Mouse (Mus musculus): ENCODE data around the gene Hbb-bh1. TPM values are rescaled to one million over a fixed set of nuclear protein-coding genes. Genes with fewer than 3 reads are reported as not detected.
"Not testable (repeated sequence)": the region's sequence is repeated elsewhere in the genome, so short reads cannot be mapped to it uniquely, and the experiment has no call there.

The Hbb-bh1 gene
- polyA plus RNA-seq, 1 experiment from 2014 or later, result 3.6 TPM

DNA sequence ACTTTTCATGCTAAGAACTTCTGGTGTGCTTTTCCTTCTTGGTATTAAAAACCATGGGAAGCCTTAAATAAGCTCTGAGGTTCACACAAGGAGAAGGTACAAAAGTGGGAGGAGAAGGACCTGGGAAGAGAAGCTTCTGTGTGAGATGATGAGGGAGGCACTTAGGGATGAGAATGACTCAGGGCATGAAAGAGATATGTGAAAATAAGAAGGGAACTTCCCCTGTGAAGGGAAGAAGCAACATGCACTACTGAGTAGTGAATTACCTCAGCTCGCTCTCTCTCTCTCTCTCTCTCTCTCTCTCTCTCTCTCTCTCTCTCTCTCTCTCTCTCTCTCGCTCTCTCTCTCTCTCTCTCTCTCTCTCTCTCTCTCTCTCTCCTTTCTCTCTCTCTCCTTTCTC lies 27.9 kb downstream of the Hbb-bh1 start:
- not testable (repeated sequence) for H3K4me3 ChIP-seq (replicated peaks; ENCODE audit: low read length); H3K27ac ChIP-seq; H3K4me1 ChIP-seq (replicated peaks; ENCODE audit: control insufficient read depth, insufficient read depth, low read length); H3K36me3 ChIP-seq (replicated peaks; ENCODE audit: control insufficient read depth, insufficient read depth); H3K4me2 ChIP-seq (replicated peaks); H3K9me3 ChIP-seq (ENCODE audit: control insufficient read depth, low read length); H3K9ac ChIP-seq; ATAC-seq (ENCODE audit: low FRiP score); H3K27me3 ChIP-seq (ENCODE audit: control insufficient read depth, insufficient read depth, low read length); DNase-seq (ENCODE audit: low spot score)
- 100% methylated on average over 1 of the region's 2 CpGs for WGBS

GRCm38 (mm10) chr7:103813766-103814165 lies 29.2 kb downstream of the Hbb-bh1 start, which contains the start of gene Hbb-bt:
Gene Hbb-bt, minus strand, starts transcription at chr7:103813996.
- DNase-seq (ENCODE audit: low spot score) (no peak), ATAC-seq (ENCODE audit: low FRiP score) (no peak)
- Histone ChIP-seq H3K27me3 (ENCODE audit: control insufficient read depth, insufficient read depth, low read length) (no peaks in the 10 kb centered on the region), H3K27ac (no peak within 1 kb of the TSS), H3K9me3 (ENCODE audit: control insufficient read depth, low read length) (no peaks in the 10 kb centered on the region), H3K9ac (no peak within 1 kb of the TSS), H3K4me3 (replicated peaks; ENCODE audit: low read length) (no peak within 1 kb of the TSS), H3K36me3 (replicated peaks; ENCODE audit: control insufficient read depth, insufficient read depth) (no peaks in the 10 kb centered on the region), H3K4me1 (replicated peaks; ENCODE audit: control insufficient read depth, insufficient read depth, low read length) (no peaks in the 10 kb centered on the region), H3K4me2 (replicated peaks) (no peak within 1 kb of the TSS)
- 88% methylated on average over 3 of the region's 3 CpGs for WGBS

DNA sequence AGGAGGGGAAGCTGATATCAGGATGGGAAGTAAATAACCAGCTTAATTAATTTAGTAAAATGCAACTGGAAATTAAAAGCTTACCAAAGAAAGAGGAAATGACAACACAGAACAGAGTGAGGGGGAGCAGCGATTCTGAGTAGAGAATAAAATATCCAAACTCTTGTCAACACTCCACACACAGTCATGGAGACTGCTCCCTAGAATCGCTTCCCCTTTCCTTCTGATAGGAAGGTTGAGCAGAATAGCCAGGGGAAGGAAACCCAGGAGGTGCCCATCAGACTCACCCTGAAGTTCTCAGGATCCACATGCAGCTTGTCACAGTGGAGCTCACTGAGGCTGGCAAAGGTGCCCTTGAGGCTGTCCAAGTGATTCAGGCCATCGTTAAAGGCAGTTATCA lies 29.8 kb downstream of the Hbb-bh1 start:
- H3K9ac ChIP-seq; H3K27me3 ChIP-seq (ENCODE audit: control insufficient read depth, insufficient read depth, low read length); DNase-seq (ENCODE audit: low spot score); H3K4me3 ChIP-seq (replicated peaks; ENCODE audit: low read length); H3K36me3 ChIP-seq (replicated peaks; ENCODE audit: control insufficient read depth, insufficient read depth); H3K27ac ChIP-seq; H3K4me2 ChIP-seq (replicated peaks); H3K4me1 ChIP-seq (replicated peaks; ENCODE audit: control insufficient read depth, insufficient read depth, low read length); H3K9me3 ChIP-seq (ENCODE audit: control insufficient read depth, low read length); ATAC-seq (ENCODE audit: low FRiP score): not testable (repeated sequence)
- no CpG with 5 or more reads among the region's 3 CpGs for WGBS

- H3K9me3 ChIP-seq (ENCODE audit: control insufficient read depth, low read length), result no peaks in the 10 kb centered on the region
- no peaks in the 10 kb centered on the region for H3K4me1 ChIP-seq (replicated peaks; ENCODE audit: control insufficient read depth, insufficient read depth, low read length)
- no peak for DNase-seq (ENCODE audit: low spot score)
- WGBS, result 85% methylated on average over 1 of the region's 1 CpGs
- H3K4me3 ChIP-seq (replicated peaks; ENCODE audit: low read length), result no peak overlapping the region
- H3K9ac ChIP-seq, result no peak overlapping the region
- no peaks in the 10 kb centered on the region for H3K36me3 ChIP-seq (replicated peaks; ENCODE audit: control insufficient read depth, insufficient read depth)
- H3K27ac ChIP-seq, result no peak overlapping the region
- H3K27me3 ChIP-seq (ENCODE audit: control insufficient read depth, insufficient read depth, low read length), result no peaks in the 10 kb centered on the region
- ATAC-seq (ENCODE audit: low FRiP score), result no peak
- H3K4me2 ChIP-seq (replicated peaks), result no peak overlapping the region
Observed at GRCm38 (mm10) chr7:103812174-103812573, 30.8 kb downstream of the Hbb-bh1 start.

- H3K4me1 ChIP-seq (replicated peaks; ENCODE audit: control insufficient read depth, insufficient read depth, low read length), result no peaks in the 10 kb centered on the region
- WGBS, result 93% methylated on average over 1 of the region's 1 CpGs
- no peak overlapping the region for H3K4me3 ChIP-seq (replicated peaks; ENCODE audit: low read length)
- no peak overlapping the region for H3K27ac ChIP-seq
- no peak overlapping the region for H3K4me2 ChIP-seq (replicated peaks)
- H3K36me3 ChIP-seq (replicated peaks; ENCODE audit: control insufficient read depth, insufficient read depth), result no peaks in the 10 kb centered on the region
- DNase-seq (ENCODE audit: low spot score) (no peak), ATAC-seq (ENCODE audit: low FRiP score) (no peak)
- H3K27me3 ChIP-seq (ENCODE audit: control insufficient read depth, insufficient read depth, low read length), result no peaks in the 10 kb centered on the region
- H3K9me3 ChIP-seq (ENCODE audit: control insufficient read depth, low read length), result no peaks in the 10 kb centered on the region
- no peak overlapping the region for H3K9ac ChIP-seq
Observed at GRCm38 (mm10) chr7:103811223-103811845, 31.6 kb downstream of the Hbb-bh1 start.

GRCm38 (mm10) chr7:103810746-103811145 lies 32.2 kb downstream of the Hbb-bh1 start:
- no peaks in the 10 kb centered on the region for H3K27me3 ChIP-seq (ENCODE audit: control insufficient read depth, insufficient read depth, low read length)
- no peak for DNase-seq (ENCODE audit: low spot score)
- WGBS, result 87% methylated on average over 3 of the region's 3 CpGs
- H3K4me2 ChIP-seq (replicated peaks), result no peak overlapping the region
- H3K27ac ChIP-seq, result no peak overlapping the region
- no peaks in the 10 kb centered on the region for H3K9me3 ChIP-seq (ENCODE audit: control insufficient read depth, low read length)
- H3K36me3 ChIP-seq (replicated peaks; ENCODE audit: control insufficient read depth, insufficient read depth), result no peaks in the 10 kb centered on the region
- H3K4me1 ChIP-seq (replicated peaks; ENCODE audit: control insufficient read depth, insufficient read depth, low read length), result no peaks in the 10 kb centered on the region
- no peak for ATAC-seq (ENCODE audit: low FRiP score)
- H3K4me3 ChIP-seq (replicated peaks; ENCODE audit: low read length), result no peak overlapping the region
- no peak overlapping the region for H3K9ac ChIP-seq

- H3K27ac ChIP-seq, result no peak overlapping the region
- no peaks in the 10 kb centered on the region for H3K36me3 ChIP-seq (replicated peaks; ENCODE audit: control insufficient read depth, insufficient read depth)
- no peak for ATAC-seq (ENCODE audit: low FRiP score)
- DNase-seq (ENCODE audit: low spot score), result no peak
- H3K27me3 ChIP-seq (ENCODE audit: control insufficient read depth, insufficient read depth, low read length), result no peaks in the 10 kb centered on the region
- H3K9ac ChIP-seq, result no peak overlapping the region
- H3K9me3 ChIP-seq (ENCODE audit: control insufficient read depth, low read length), result no peaks in the 10 kb centered on the region
- no peak overlapping the region for H3K4me3 ChIP-seq (replicated peaks; ENCODE audit: low read length)
- 85% methylated on average over 1 of the region's 1 CpGs for WGBS
- no peaks in the 10 kb centered on the region for H3K4me1 ChIP-seq (replicated peaks; ENCODE audit: control insufficient read depth, insufficient read depth, low read length)
- no peak overlapping the region for H3K4me2 ChIP-seq (replicated peaks)
Observed at GRCm38 (mm10) chr7:103810296-103810695, 32.7 kb downstream of the Hbb-bh1 start.

GRCm38 (mm10) chr7:103809801-103810155 lies 33.2 kb downstream of the Hbb-bh1 start:
- Histone ChIP-seq H3K27me3 (ENCODE audit: control insufficient read depth, insufficient read depth, low read length) (no peaks in the 10 kb centered on the region), H3K4me3 (replicated peaks; ENCODE audit: low read length) (no peak overlapping the region), H3K27ac (no peak overlapping the region), H3K36me3 (replicated peaks; ENCODE audit: control insufficient read depth, insufficient read depth) (no peaks in the 10 kb centered on the region), H3K9ac (no peak overlapping the region), H3K4me1 (replicated peaks; ENCODE audit: control insufficient read depth, insufficient read depth, low read length) (no peaks in the 10 kb centered on the region), H3K4me2 (replicated peaks) (no peak overlapping the region), H3K9me3 (ENCODE audit: control insufficient read depth, low read length) (no peaks in the 10 kb centered on the region)
- 78% methylated on average over 1 of the region's 1 CpGs for WGBS
- ATAC-seq (ENCODE audit: low FRiP score), result no peak
- DNase-seq (ENCODE audit: low spot score), result no peak

DNA sequence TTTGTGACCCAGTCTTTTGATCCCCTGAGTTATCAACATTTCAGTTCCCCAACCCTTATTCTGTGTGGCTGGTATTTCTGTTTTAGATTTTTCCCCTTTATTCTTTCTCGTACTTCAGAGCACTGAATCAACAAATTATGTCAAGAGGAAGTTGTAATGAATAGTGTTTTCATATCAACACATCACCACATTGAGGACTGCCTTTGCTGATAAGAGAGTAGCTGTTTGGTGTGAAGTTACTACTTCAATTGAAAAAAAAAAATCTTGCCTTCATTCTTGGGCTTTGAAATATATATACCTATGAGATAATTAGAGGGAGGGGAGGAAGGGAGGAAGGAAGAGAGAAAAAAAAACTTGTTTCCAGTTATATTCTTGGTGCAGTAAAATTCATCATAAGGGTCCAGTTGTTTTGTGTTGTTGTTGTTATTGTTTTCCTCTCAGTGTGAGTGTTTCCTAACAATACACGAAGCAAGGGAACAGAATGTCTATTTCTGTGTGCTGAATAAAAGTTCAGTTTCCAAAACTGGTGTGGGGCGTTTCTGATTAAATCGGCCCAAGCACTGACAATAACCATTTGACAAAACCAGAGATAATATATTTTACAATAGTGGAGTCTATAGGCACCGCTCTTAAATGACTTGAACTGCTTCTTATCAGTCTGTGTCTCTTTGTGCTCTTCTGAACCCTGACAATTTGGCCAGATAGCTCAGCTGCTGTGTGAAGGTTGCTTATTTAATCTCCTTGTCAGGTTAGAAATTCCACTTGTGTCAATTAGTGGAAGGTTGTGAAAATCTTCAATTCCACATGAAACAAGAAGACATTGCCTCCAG lies 33.8 kb downstream of the Hbb-bh1 start:
- Histone ChIP-seq H3K4me2 (replicated peaks) (no peak overlapping the region), H3K9me3 (ENCODE audit: control insufficient read depth, low read length) (no peaks in the 10 kb centered on the region), H3K9ac (no peak overlapping the region), H3K4me1 (replicated peaks; ENCODE audit: control insufficient read depth, insufficient read depth, low read length) (no peaks in the 10 kb centered on the region), H3K4me3 (replicated peaks; ENCODE audit: low read length) (no peak overlapping the region), H3K36me3 (replicated peaks; ENCODE audit: control insufficient read depth, insufficient read depth) (no peaks in the 10 kb centered on the region), H3K27me3 (ENCODE audit: control insufficient read depth, insufficient read depth, low read length) (no peaks in the 10 kb centered on the region), H3K27ac (no peak overlapping the region)
- 79% methylated on average over 5 of the region's 5 CpGs for WGBS
- no peak for ATAC-seq (ENCODE audit: low FRiP score)
- no peak for DNase-seq (ENCODE audit: low spot score)
